Mouse (Mus musculus): ENCODE results near the gene Efhd1.

- no peak for TF ChIP-seq POLR2A (IDR thresholded peaks at IDR 0.05; ENCODE audit: low read depth, low read length)
- TF ChIP-seq CTCF (IDR thresholded peaks at IDR 0.05; ENCODE audit: borderline replicate concordance, insufficient read depth, low read length), result no peak
Measured at GRCm38 (mm10) chr1:87297346-87297925, 33.3 kb downstream of the Efhd1 start.
